Mouse (Mus musculus) neural tube, embryonic 14.5 days (tissue): Measurements from ENCODE around the gene Gm5105. TPM values are rescaled to one million over a fixed set of nuclear protein-coding genes. Genes with fewer than 3 reads are reported as not detected.

ENCODE experiments used
- ATAC-seq: fragments of 200-750 bp; cut with Nextera tagmentation; 2 replicates; pipeline ENCODE4 v1.8.0; 2017; ENCODE audit warnings: low read depth, mild to moderate bottlenecking, moderate TSS enrichment, moderate library complexity
- H3K27ac ChIP-seq: fragments of 300-500 bp; sonication (generic); 2 replicates; pipeline ENCODE4 v1.5.1; 2014; ENCODE audit warnings: low read depth, mild to moderate bottlenecking, control low read depth, low read length, moderate library complexity, mixed read lengths
- H3K27me3 ChIP-seq: fragments of 300-500 bp; sonication (generic); 2 replicates; pipeline ENCODE4 v1.6.1; 2014; ENCODE audit warnings: low read length; ENCODE audit not compliant: control insufficient read depth, insufficient read depth
- H3K36me3 ChIP-seq: fragments of 300-500 bp; sonication (generic); 2 replicates; pipeline ENCODE4 v1.6.1; 2014; ENCODE audit warnings: low read length, mixed read lengths; ENCODE audit not compliant: control insufficient read depth, insufficient read depth
- H3K4me1 ChIP-seq: fragments of 300-500 bp; sonication (generic); 2 replicates; pipeline ENCODE4 v1.6.1; 2014; ENCODE audit warnings: low read length; ENCODE audit not compliant: control insufficient read depth, insufficient read depth
- H3K4me2 ChIP-seq: fragments of 300-500 bp; sonication (generic); 2 replicates; pipeline ENCODE4 v1.6.1; 2014; ENCODE audit warnings: mild to moderate bottlenecking, low read depth, low read length, control low read depth
- H3K4me3 ChIP-seq: fragments of 300-500 bp; sonication (generic); 2 replicates; pipeline ENCODE4 v1.5.1; 2014; ENCODE audit warnings: low read depth, low read length, control low read depth, mixed read lengths
- H3K9ac ChIP-seq: fragments of 300-500 bp; sonication (generic); replicated peaks from 2 replicates; pipeline ENCODE4 v1.6.1; 2014; ENCODE audit warnings: low read depth, mild to moderate bottlenecking, control low read depth, low read length, mixed read lengths
- H3K9me3 ChIP-seq: fragments of 300-500 bp; sonication (generic); 2 replicates; pipeline ENCODE4 v1.6.1; 2016; ENCODE audit warnings: low read length; ENCODE audit not compliant: control insufficient read depth
- WGBS: fragments of 180-500 bp; shearing (Covaris S2); extraction: QIAGEN DNeasy Blood & Tissue Kit; methylation state at CpG from one replicate; pipeline ENCODE4 v1.1.7; 2014; 5-methylcytosine and 5-hydroxymethylcytosine counted together
- polyA plus RNA-seq: library from polyadenylated mRNA; unstranded; fragments of >200 nt; fragmentation: Nextera tagmentation; extraction: Ambion mirVana; gene quantifications from 2 replicates; pipeline ENCODE4 v1.2.1, GENCODE M21; 2014

The Gm5105 gene
- polyA plus RNA-seq, 1 experiment from 2014 or later: 0.24 TPM

GRCm38 (mm10) chr3:138043316-138043715 lies 23.9 kb downstream of the Gm5105 start:
- Histone ChIP-seq H3K4me3 (no peak overlapping the region), H3K9me3 (no peaks in the 10 kb centered on the region), H3K4me1 (no peaks in the 10 kb centered on the region), H3K4me2 (no peak overlapping the region), H3K36me3 (no peaks in the 10 kb centered on the region), H3K27me3 (no peaks in the 10 kb centered on the region), H3K27ac (no peak overlapping the region), H3K9ac (no peak overlapping the region)
- peak; percentile 54; the same call in 1 of the 2 replicates for ATAC-seq
- WGBS: 61% methylated on average over 7 of the region's 7 CpGs

GRCm38 (mm10) chr3:138041591-138042301 lies 25.4 kb downstream of the Gm5105 start:
- Histone ChIP-seq H3K4me2 (no peak overlapping the region), H3K36me3 (no peaks in the 10 kb centered on the region), H3K4me1 (no peaks in the 10 kb centered on the region), H3K4me3 (no peak overlapping the region), H3K9ac (no peak overlapping the region), H3K9me3 (no peaks in the 10 kb centered on the region), H3K27ac (no peak overlapping the region), H3K27me3 (no peaks in the 10 kb centered on the region)
- WGBS: 39% methylated on average over 3 of the region's 3 CpGs
- peak; percentile 75; the same call in 1 of the 2 replicates for ATAC-seq

- 85% methylated on average over 2 of the region's 2 CpGs for WGBS
- ATAC-seq: no peak
- no peak overlapping the region for H3K4me3 ChIP-seq
- no peak overlapping the region for H3K27ac ChIP-seq
- H3K4me2 ChIP-seq: no peak overlapping the region
- no peaks in the 10 kb centered on the region for H3K9me3 ChIP-seq
- H3K36me3 ChIP-seq: no peaks in the 10 kb centered on the region
- no peaks in the 10 kb centered on the region for H3K27me3 ChIP-seq
- H3K9ac ChIP-seq: no peak overlapping the region
- no peaks in the 10 kb centered on the region for H3K4me1 ChIP-seq
Measured at GRCm38 (mm10) chr3:138040938-138041337, 26.2 kb downstream of the Gm5105 start.

GRCm38 (mm10) chr3:138033986-138034385 lies 33.2 kb downstream of the Gm5105 start:
- H3K9ac ChIP-seq: no peak overlapping the region
- 84% methylated on average over 6 of the region's 6 CpGs for WGBS
- no peak overlapping the region for H3K27ac ChIP-seq
- ATAC-seq: no peak
- no peak overlapping the region for H3K4me2 ChIP-seq
- H3K9me3 ChIP-seq: no peaks in the 10 kb centered on the region
- no peaks in the 10 kb centered on the region for H3K27me3 ChIP-seq
- H3K36me3 ChIP-seq: no peaks in the 10 kb centered on the region
- H3K4me3 ChIP-seq: no peak overlapping the region
- no peaks in the 10 kb centered on the region for H3K4me1 ChIP-seq

GRCm38 (mm10) chr3:138030563-138030962 lies 36.6 kb downstream of the Gm5105 start:
- Histone ChIP-seq H3K4me3 (no peak overlapping the region), H3K27ac (no peak overlapping the region), H3K27me3 (no peaks in the 10 kb centered on the region), H3K36me3 (no peaks in the 10 kb centered on the region), H3K4me2 (no peak overlapping the region), H3K9ac (no peak overlapping the region), H3K9me3 (no peaks in the 10 kb centered on the region), H3K4me1 (no peaks in the 10 kb centered on the region)
- WGBS: 88% methylated on average over 6 of the region's 6 CpGs
- no peak for ATAC-seq

- Histone ChIP-seq H3K27me3 (no peaks in the 10 kb centered on the region), H3K9me3 (no peaks in the 10 kb centered on the region), H3K4me2 (no peak overlapping the region), H3K27ac (no peak overlapping the region), H3K4me1 (no peaks in the 10 kb centered on the region), H3K4me3 (no peak overlapping the region), H3K9ac (no peak overlapping the region), H3K36me3 (no peaks in the 10 kb centered on the region)
- WGBS: 84% methylated on average over 5 of the region's 5 CpGs
- ATAC-seq: no peak
Measured at GRCm38 (mm10) chr3:138029351-138029750, 37.8 kb downstream of the Gm5105 start.

- no peak overlapping the region for H3K27ac ChIP-seq
- ATAC-seq: no peak
- no peaks in the 10 kb centered on the region for H3K27me3 ChIP-seq
- 88% methylated on average over 5 of the region's 5 CpGs for WGBS
- no peak overlapping the region for H3K9ac ChIP-seq
- no peaks in the 10 kb centered on the region for H3K9me3 ChIP-seq
- no peaks in the 10 kb centered on the region for H3K36me3 ChIP-seq
- H3K4me3 ChIP-seq: no peak overlapping the region
- no peaks in the 10 kb centered on the region for H3K4me1 ChIP-seq
- no peak overlapping the region for H3K4me2 ChIP-seq
Measured at GRCm38 (mm10) chr3:138027575-138028362, 39.4 kb downstream of the Gm5105 start.

GRCm38 (mm10) chr3:138026286-138026685 lies 40.9 kb downstream of the Gm5105 start:
- Histone ChIP-seq H3K9me3 (no peaks in the 10 kb centered on the region), H3K36me3 (no peaks in the 10 kb centered on the region), H3K27ac (no peak overlapping the region), H3K4me3 (no peak overlapping the region), H3K4me1 (no peaks in the 10 kb centered on the region), H3K27me3 (no peaks in the 10 kb centered on the region), H3K4me2 (no peak overlapping the region), H3K9ac (no peak overlapping the region)
- ATAC-seq: no peak
- 78% methylated on average over 10 of the region's 10 CpGs for WGBS

- Histone ChIP-seq H3K4me2 (no peak overlapping the region), H3K27me3 (no peaks in the 10 kb centered on the region), H3K36me3 (no peaks in the 10 kb centered on the region), H3K9ac (no peak overlapping the region), H3K4me3 (no peak overlapping the region), H3K4me1 (no peaks in the 10 kb centered on the region), H3K9me3 (no peaks in the 10 kb centered on the region), H3K27ac (no peak overlapping the region)
- 87% methylated on average over 4 of the region's 4 CpGs for WGBS
- no peak for ATAC-seq
Measured at GRCm38 (mm10) chr3:138022651-138023050, 44.5 kb downstream of the Gm5105 start.
